Mouse (Mus musculus) midbrain, embryonic 16.5 days (tissue): ENCODE measurements at regions not wholly inside any gene's neighbourhood (a gene's known extent, or its start where the extent isn't known, plus 50 kb on each side); places are given as distances from the start of the nearest gene placed in this dataset. TPM values are rescaled to one million over a fixed set of nuclear protein-coding genes. Genes with fewer than 3 reads are reported as not detected.
A peak's percentile ranks its signal among the peaks of the same experiment; 100 is the strongest.
"Not testable (repeated sequence)": the region's sequence is repeated elsewhere in the genome, so short reads cannot be mapped to it uniquely, and the experiment has no call there.

Experiments
- ATAC-seq: fragments of 200-750 bp; cut with Nextera tagmentation; 2 replicates; pipeline ENCODE4 v1.8.0; 2017; ENCODE audit warnings: moderate TSS enrichment
- H3K27ac ChIP-seq: fragments of 300-500 bp; sonication (generic); 2 replicates; pipeline ENCODE4 v1.5.1; 2014; ENCODE audit warnings: mild to moderate bottlenecking, low read length, mixed read lengths
- H3K27me3 ChIP-seq: fragments of 300-500 bp; sonication (generic); 2 replicates; pipeline ENCODE4 v1.6.1; 2014; ENCODE audit warnings: low read depth, low read length, mixed read lengths; ENCODE audit not compliant: control insufficient read depth, insufficient read depth
- H3K36me3 ChIP-seq: fragments of 300-500 bp; sonication (generic); 2 replicates; pipeline ENCODE4 v1.6.1; 2014; ENCODE audit warnings: mild to moderate bottlenecking, low read length, moderate library complexity, mixed read lengths; ENCODE audit not compliant: control insufficient read depth, insufficient read depth
- H3K4me1 ChIP-seq: fragments of 300-500 bp; sonication (generic); 2 replicates; pipeline ENCODE4 v1.6.1; 2014; ENCODE audit warnings: mild to moderate bottlenecking, low read length, mixed read lengths; ENCODE audit not compliant: control insufficient read depth, insufficient read depth
- H3K4me2 ChIP-seq: fragments of 300-500 bp; sonication (generic); 2 replicates; pipeline ENCODE4 v1.6.1; 2014; ENCODE audit warnings: mild to moderate bottlenecking, low read length, mixed read lengths
- H3K4me3 ChIP-seq: fragments of 300-500 bp; sonication (generic); 2 replicates; pipeline ENCODE4 v1.5.1; 2014; ENCODE audit warnings: low read depth, mild to moderate bottlenecking, low read length, moderate library complexity, mixed read lengths
- H3K9ac ChIP-seq: fragments of 300-500 bp; sonication (generic); 2 replicates; pipeline ENCODE4 v1.6.1; 2014; ENCODE audit warnings: low read depth, low read length, mixed read lengths
- H3K9me3 ChIP-seq: fragments of 300-500 bp; sonication (generic); replicated peaks from 2 replicates; pipeline ENCODE4 v1.6.1; 2014; ENCODE audit warnings: mild to moderate bottlenecking, low read length, mixed read lengths; ENCODE audit not compliant: control insufficient read depth, poor library complexity, severe bottlenecking
- WGBS: fragments of 180-500 bp; shearing (Covaris S2); extraction: QIAGEN DNeasy Blood & Tissue Kit; methylation state at CpG from one replicate; pipeline ENCODE4 v1.1.7; 2014; 5-methylcytosine and 5-hydroxymethylcytosine counted together
- microRNA counts: library from miRNA; unstranded; fragments of <30 nt; microRNA quantifications from one replicate; lab custom pipeline; 2016
- microRNA-seq: library from miRNA; unstranded; fragments of <30 nt; microRNA quantifications from one replicate; pipeline ENCODE4, GENCODE M21; 2017

- H3K4me2 ChIP-seq = no peak overlapping the region
- H3K4me3 ChIP-seq = no peak overlapping the region
- H3K9me3 ChIP-seq = no peaks in the 10 kb centered on the region
- no peak overlapping the region for H3K9ac ChIP-seq
- H3K4me1 ChIP-seq = no peaks in the 10 kb centered on the region
- no peaks in the 10 kb centered on the region for H3K36me3 ChIP-seq
- ATAC-seq = no peak
- 69% methylated on average over 4 of the region's 4 CpGs for WGBS
- no peak overlapping the region for H3K27ac ChIP-seq
- H3K27me3 ChIP-seq = no peaks in the 10 kb centered on the region
Observed at GRCm38 (mm10) chr9:115844340-115844739, 64.9 kb upstream of the Gadl1 start.

- Histone ChIP-seq H3K4me1 (no peaks in the 10 kb centered on the region), H3K36me3 (no peaks in the 10 kb centered on the region), H3K4me2 (no peak overlapping the region), H3K9ac (no peak overlapping the region), H3K4me3 (no peak overlapping the region), H3K9me3 (no peaks in the 10 kb centered on the region), H3K27ac (no peak overlapping the region), H3K27me3 (no peaks in the 10 kb centered on the region)
- ATAC-seq = no peak
- 78% methylated on average over 5 of the region's 5 CpGs for WGBS
Observed at GRCm38 (mm10) chr9:115845091-115845490, 64.2 kb upstream of the Gadl1 start.

GRCm38 (mm10) chr9:115847289-115848074 is 61.8 kb upstream of the Gadl1 start:
- H3K9ac ChIP-seq = no peak overlapping the region
- H3K27ac ChIP-seq = no peak overlapping the region
- no peak for ATAC-seq
- no peaks in the 10 kb centered on the region for H3K27me3 ChIP-seq
- H3K36me3 ChIP-seq = no peaks in the 10 kb centered on the region
- no peaks in the 10 kb centered on the region for H3K4me1 ChIP-seq
- H3K4me3 ChIP-seq = no peak overlapping the region
- H3K4me2 ChIP-seq = peak overlapping the region; percentile 43
- no peaks in the 10 kb centered on the region for H3K9me3 ChIP-seq
- WGBS = 37% methylated on average over 12 of the region's 12 CpGs

GRCm38 (mm10) chr9:115853210-115853842 is 55.9 kb upstream of the Gadl1 start:
- H3K4me1 ChIP-seq, H3K4me3 ChIP-seq, H3K36me3 ChIP-seq, H3K27me3 ChIP-seq, H3K4me2 ChIP-seq, H3K9me3 ChIP-seq, H3K27ac ChIP-seq, H3K9ac ChIP-seq, ATAC-seq: not testable (repeated sequence)
- 89% methylated on average over 5 of the region's 5 CpGs for WGBS

GRCm38 (mm10) chr9:115857301-115857700 is 52.0 kb upstream of the Gadl1 start:
- no peak overlapping the region for H3K4me2 ChIP-seq
- ATAC-seq = no peak
- no peaks in the 10 kb centered on the region for H3K27me3 ChIP-seq
- peaks cover 4% of the 10 kb centered on the region; the same call in 1 of the 2 replicates for H3K4me1 ChIP-seq
- H3K9me3 ChIP-seq = 0 out of 2 replicates have a peak, but pooled peaks cover 2% of the 10 kb centered on the region
- H3K4me3 ChIP-seq = no peak overlapping the region
- no peak overlapping the region for H3K27ac ChIP-seq
- 78% methylated on average over 7 of the region's 7 CpGs for WGBS
- H3K36me3 ChIP-seq = no peaks in the 10 kb centered on the region
- no peak overlapping the region for H3K9ac ChIP-seq

GRCm38 (mm10) chr9:115858848-115859247 is 50.4 kb upstream of the Gadl1 start:
- no peaks in the 10 kb centered on the region for H3K27me3 ChIP-seq
- 0 out of 2 replicates have a peak, but pooled peaks cover 2% of the 10 kb centered on the region for H3K9me3 ChIP-seq
- ATAC-seq = no peak
- peaks cover 4% of the 10 kb centered on the region; the same call in 1 of the 2 replicates for H3K4me1 ChIP-seq
- 77% methylated on average over 3 of the region's 3 CpGs for WGBS
- no peak overlapping the region for H3K4me2 ChIP-seq
- no peak overlapping the region for H3K4me3 ChIP-seq
- no peaks in the 10 kb centered on the region for H3K36me3 ChIP-seq
- no peak overlapping the region for H3K27ac ChIP-seq
- no peak overlapping the region for H3K9ac ChIP-seq

MicroRNA genes in the stretch of these regions (microRNA counts, 519-probe panel; counts per million panel counts)
- microRNA mmu-miR-467h+mmu-miR-669d+mmu-miR-669l (lab: Ali Mortazavi, UCI) = 1,911 counts per million, percentile 42 among the panel's probes with 10 or more counts

Small RNA genes lying in the stretch of these regions (microRNA-seq; reads per million reads assigned to microRNA genes)
- gene Gm22243 (not detected), gene Gm25510 (not detected), gene Gm26303 (not detected), gene Mir467h (not detected)
